Mouse (Mus musculus) frontal cortex, adult (tissue): ENCODE data around the gene Rhoa.
"Not testable (repeated sequence)": the region's sequence is repeated elsewhere in the genome, so short reads cannot be mapped to it uniquely, and the experiment has no call there.

ENCODE experiments used
- ATAC-seq: cut with Nextera tagmentation; 2 replicates; pipeline ENCODE4 v1.9.2; 2017; ENCODE audit warnings: mild to moderate bottlenecking, moderate library complexity, mixed read lengths; ENCODE audit not compliant: low TSS enrichment

Gene Rhoa

DNA sequence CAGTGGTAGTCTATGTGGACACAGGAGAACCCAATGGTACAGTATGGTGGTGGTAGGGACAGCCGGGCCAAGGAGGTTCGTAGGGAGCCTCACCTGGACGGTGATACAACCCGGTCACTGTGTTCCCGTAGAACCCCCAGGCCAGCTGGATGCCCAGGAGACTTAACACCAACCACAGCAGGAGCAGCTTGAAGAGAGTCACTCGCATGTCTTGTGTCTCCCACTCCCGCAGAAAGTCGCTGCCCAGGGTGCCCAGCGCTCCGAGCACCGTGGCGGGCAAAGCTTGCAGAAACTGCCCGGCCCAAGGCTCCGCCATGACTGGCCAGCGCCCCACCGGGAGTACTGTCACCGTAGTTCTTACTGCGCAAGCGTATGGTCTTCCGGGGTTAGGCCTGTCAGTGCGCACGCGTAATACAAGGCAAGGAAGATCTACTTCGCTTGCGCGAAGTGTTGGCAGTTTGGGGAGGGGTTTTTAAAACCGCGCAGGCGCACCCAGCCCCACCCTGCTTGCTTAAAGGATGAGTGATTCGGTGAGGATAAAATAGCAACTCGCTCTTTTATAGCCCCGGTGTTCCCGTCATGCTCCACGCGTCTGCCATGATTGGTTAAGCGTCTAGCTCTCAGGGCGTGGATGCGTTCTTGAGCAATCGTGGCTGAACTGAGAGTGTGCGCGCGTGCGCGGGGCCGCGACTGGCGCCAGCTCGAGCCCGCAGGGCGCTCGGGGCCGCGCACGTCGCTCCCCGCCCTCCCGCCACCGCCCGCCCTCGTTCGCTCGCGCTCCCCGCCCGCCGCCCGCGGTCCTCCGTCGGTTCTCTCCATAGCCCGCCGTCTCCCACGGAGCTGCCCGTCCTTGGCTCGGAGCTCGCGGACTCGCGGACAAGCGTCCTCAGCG lies at the start of gene Rhoa, which contains the start of gene Tcta:
Rhoa (plus strand) TSS at position 501 of the 892 bp plus-strand sequence.
Tcta (minus strand) TSS at position 532 of the 892 bp plus-strand sequence.
- ATAC-seq, result peak; percentile 97

DNA sequence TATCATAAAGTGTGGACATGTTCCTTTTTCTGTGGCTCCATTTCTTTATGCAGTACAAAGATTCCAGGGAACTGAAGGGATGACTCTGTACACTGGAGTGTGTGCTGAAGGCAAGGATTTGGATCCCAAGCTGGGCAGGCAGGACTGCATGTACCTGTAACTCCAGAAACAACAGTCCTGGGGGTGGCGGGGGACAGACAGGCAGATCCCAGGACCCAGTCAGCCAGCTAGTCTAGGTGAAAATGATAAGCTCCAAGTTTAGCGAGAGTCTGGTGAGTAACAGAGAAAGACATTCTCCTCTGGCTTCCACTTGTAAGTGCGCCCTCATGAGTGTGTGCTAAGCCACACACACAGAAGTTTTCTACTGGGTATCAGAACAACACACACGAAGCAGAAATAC lies 45.4 kb upstream of the Rhoa start:
- no peak for ATAC-seq

DNA sequence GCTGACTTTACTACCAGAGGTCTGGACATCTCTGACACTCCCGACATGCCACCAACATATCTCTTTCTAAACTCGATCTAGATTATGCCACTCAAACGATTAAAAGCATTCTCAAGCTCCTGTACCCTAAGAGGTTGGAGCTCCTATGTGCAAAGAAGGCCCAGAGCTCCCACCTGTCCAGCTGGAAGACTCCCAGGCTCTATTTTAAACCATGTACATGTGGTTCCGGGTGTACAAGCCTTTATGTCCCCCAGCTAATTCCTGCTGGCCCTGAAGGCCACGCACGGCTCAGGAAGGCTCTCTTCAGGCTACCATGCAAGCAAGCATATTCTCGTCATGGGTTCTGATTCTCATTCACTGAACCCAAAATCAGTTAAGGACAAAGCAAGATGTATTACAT lies 44.1 kb upstream of the Rhoa start:
- ATAC-seq, result no peak

DNA sequence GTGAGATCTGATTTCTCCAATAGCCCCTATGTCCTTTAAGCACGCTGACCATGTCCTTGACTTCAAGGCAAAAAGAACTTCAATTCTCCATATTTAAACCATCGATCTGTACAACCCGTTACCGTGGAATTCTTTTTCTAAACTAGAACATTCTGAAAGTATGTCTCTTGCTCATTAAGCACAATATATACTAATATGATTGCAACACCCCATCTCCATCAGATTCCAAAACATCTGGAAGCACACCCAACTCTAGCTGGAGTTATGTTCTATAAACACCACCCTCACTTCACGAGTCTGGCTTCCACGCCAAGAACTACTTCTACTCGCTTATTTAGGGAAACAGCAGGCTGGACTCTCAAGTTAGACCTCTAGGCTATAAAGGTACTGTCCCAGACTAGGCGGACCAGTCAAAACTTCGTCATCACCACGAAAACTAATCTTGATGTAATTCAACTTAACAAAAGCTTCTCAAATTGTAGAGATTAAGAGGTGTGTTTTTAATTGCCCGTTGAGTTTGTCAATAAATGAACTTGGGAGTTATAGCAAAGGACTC lies 43.4 kb upstream of the Rhoa start:
- no peak for ATAC-seq

DNA sequence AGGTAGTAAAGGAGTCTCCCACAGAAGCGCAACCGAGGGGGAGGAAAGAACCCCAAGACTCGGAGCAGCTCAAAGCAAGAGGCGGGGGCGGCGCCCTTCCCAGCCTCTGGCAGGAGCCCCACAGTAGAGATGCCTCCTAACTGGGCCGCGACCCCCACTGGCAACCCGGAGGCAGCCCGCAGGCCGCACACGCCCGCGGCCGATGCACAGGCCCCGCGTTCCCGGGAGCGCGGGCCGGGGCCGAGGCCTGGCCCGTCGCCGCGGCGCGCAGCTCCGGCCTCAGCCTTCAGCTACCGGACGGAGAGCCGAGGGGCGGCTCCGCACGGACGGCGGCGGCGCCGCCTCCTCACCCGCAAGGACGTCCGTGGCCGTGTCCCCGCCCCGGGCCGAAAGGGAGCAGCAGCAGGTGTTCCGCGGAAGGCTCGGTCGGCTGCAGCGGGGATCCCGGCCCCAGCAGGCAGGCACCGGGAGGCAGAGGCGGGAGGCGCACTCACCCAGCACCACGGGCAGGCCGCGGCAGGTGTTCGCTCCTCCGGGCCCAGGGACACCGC lies 42.7 kb upstream of the Rhoa start:
- ATAC-seq, result peak; percentile 36

DNA sequence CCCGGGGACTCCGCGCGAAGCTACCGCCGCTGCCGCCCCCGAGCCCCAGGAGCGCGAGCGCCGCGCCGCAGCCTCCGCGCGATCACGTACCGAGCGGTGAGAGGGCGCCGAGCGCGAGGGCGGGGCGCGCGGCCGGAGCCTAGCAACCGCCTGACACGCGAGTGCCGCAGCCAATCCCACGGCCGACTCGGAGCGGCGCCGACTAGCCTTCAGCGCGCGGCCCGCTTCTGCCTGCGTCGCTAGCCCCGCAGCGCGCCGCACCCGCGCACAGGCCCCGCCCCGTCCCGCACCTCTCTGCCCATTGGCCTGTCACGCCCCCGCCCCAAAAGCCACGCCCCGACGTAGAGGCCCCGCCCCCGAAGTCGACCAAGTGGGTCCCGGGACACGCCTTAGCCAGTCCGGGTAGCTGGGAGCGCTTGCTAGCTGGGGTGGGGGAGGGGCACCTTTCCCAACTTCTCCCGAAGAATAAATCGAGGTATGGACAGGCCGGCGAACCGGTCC lies 42.2 kb upstream of the Rhoa start, which contains the start of gene Dag1:
Dag1 (minus strand) TSS at position 269 of the 501 bp plus-strand sequence.
- ATAC-seq, result peak; percentile 96

DNA sequence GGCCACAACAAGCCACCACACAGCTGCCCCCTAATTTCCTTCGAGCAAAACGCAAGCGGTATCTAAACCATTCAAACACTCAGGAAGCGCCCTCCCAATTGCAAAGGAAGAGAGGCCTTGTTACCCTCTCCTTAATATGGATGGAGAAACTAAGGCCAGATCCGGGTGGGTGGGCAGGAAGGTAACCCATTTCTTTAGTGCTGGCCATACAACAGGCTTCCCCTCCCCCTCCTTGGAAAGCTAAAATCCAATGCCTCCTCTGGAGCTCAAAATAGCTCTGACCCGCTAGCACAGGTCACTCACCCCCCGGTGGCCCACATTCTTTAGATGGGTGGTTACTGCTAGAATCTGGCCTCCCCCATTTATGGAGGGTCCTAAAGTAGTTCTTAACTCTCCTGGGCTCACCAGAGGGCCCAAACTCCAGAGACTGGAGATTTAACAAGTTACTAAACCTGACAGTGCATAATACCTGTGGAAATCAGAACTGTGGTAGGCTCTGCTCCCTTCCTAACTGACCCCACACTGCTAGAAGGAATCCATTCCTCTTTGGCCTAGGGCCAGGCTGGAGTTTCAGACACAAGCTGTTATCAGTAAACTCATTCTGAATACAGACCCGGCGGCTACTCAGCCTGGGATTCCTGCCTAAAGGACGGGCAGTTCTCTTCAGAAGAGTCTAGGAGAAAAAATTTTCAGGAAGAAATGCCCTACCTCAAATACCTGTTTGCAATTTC lies 41.6 kb upstream of the Rhoa start:
- no peak; the same call in 1 of the 2 replicates for ATAC-seq

DNA sequence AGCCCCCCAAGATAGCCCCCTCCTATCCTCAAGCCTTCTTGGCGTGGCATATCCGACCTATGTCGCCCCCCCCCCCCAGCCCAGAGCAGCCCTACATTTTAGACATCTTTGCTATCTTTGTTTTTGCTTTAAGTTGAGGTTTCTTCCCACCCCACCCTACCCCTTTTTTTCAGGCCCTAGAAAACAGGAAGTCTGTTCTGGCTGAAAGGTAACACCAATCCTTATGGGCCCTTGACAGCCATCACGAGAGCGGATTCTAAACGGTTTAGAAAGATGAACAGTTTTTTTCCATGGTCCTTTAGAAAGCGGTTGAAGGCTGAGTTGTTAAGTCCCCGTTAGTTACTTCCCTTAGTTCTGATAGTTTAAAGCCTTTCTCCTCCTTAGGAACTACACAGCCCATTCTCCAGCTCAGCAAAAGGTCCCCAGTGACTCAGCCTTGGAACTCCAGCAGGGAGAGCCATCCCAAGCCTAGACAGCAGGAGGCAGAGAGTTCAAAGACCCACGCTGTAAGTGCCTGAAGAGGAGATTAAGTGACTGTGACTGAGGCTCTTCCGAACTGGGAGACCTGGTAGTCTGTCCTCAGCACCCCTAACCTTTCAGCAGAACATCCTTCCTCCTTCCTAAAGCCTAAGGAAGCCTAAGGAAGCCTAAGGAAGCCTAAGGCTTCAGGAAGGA lies 39.5 kb upstream of the Rhoa start:
- no peak for ATAC-seq

- no peak for ATAC-seq
These were observed 38.2 kb upstream of the Rhoa start for GRCm38 (mm10) chr9:108267691-108268090.

DNA sequence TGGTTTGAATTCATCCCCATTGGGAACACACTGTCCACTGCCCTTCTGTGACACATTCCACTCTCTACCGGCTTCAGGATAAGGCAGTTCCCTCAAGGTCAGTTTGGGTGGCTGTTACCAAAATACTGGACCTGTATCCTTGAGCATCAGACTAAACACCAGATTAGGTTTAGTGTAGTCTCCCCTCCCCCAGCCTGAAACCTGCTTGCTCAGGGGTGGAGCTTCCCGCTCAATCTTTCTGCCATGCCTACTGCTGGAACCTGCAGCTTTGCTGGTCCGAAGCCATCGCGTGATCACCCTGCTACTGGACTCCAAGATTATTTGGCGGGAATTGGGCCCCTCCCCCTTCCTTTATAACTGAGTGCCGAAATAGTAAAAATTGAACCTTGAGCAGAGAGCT lies 37.2 kb upstream of the Rhoa start:
- ATAC-seq, result not testable (repeated sequence)

DNA sequence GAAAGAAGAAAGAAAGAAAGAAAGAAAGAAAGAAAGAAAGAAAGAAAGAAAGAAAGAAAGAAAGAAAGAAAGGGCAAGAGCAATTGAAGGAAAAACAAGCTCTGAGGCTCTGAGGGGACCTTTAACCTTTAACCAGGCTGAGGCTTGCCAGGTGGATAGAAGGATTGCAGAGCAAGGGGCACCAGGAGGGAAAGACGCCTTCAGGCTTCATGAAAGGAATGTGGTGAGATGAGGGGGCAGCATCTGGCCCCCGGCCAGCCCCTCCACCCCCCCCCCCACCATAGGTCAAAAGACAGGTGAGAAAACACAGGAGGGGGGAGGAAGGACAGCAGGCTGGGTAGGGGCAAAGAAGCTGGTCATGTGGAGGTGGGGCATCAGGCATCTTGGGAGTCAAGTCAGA lies 34.0 kb upstream of the Rhoa start:
- ATAC-seq, result no peak

- ATAC-seq, result no peak
These were observed 33.2 kb upstream of the Rhoa start for GRCm38 (mm10) chr9:108272691-108273090.

DNA sequence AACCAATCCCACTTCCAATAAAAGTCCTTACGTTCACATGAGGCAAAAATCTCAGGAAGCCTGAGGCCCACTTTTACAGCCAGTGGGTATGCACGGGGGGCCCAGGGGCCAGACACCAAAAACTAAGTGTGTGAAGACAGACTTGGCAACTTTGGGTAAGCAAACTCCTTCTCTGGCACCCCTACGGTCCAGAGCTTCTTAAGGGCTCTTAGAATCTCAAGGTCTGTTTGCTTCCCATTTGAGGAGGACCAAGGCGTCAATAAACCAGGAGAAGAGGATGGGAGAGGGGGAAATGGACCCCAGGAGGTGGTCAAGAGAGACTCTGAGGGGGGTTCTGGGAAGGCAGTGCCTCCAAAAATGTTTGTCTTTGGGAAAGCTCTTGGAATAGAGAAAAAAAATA lies 32.4 kb upstream of the Rhoa start:
- no peak for ATAC-seq

GRCm38 (mm10) chr9:108274476-108275330 lies 31.2 kb upstream of the Rhoa start:
- ATAC-seq, result no peak

GRCm38 (mm10) chr9:108275331-108275659 lies 30.6 kb upstream of the Rhoa start:
- ATAC-seq, result no peak

- no peak for ATAC-seq
These were observed 27.1 kb upstream of the Rhoa start for GRCm38 (mm10) chr9:108278697-108279450.

DNA sequence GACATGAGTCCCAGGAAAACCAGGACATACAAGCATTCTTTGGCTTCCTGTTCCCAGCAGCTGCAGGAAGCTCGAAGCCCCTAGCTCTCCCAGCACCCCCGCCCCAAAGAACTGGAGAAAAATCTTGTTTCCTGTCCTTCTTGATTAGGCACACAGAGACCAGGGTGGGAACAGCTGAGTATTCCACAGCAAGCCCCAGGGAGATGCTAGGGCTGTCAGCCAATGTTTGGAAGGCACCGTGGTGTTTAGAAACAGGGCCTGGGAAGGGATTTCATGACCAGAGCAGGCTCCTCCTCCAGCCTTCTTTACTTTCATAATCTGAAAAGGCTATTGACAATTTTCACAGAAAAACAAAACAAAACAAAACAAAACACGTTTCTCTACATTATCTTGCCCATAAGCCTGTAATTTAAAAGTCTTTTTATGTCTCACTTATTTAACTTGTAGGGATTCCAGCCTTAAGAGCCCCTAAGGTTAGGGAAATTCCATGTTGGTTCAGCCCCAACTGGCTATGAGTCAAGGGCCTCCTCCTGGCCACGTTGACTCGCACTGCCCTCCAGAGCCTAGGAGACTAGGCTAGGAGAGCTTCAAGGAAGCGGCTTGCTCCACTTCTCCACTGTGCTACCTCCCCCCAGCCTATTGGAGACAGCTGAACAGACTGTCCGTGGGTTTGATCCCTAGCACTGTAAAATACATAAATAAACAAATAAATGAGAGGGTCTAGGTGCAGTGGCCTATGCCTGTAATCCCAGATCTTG lies 25.7 kb upstream of the Rhoa start:
- no peak for ATAC-seq

DNA sequence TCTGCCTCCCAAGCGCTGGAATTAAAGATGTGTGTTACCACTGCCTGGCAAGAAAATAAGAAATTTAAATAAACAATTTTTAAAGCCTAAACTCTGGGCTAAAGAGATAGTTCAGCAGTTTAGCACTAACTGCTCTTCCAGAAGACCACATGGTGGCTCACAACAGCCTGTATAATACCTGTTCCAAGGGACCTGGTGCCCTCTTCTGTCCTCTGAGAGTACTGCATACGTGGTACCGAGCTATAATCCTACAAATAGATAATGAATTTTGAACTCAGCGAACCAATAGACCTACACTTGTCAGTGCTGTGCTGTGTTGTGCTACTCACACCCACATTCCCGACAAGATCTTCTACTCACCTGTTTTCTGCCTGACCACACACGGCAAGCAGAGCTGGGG lies 21.5 kb upstream of the Rhoa start:
- ATAC-seq, result peak; percentile 95
